Mouse (Mus musculus) left cerebral cortex, adult 9 months (tissue): ENCODE data around the gene Pate2.

ENCODE experiments used
- DNase-seq, 2 experiments: peaks; one replicate each; pipeline ENCODE4 v3.0.0; 2022; ENCODE audit warnings: low spot score in 2 of 2

Pate2 gene

GRCm38 (mm10) chr9:35569571-35570534 is at the start of gene Pate2, which contains the start of gene Hyls1:
Gene Pate2, plus strand, starts transcription at chr9:35570284.
Gene Hyls1, minus strand, starts transcription at chr9:35570398.
- peak; percentile 83 to 95 for DNase-seq

GRCm38 (mm10) chr9:35520631-35521348 is 49.3 kb upstream of the Pate2 start:
- DNase-seq, result no peak

- no peak for DNase-seq
These were observed 47.8 kb upstream of the Pate2 start for GRCm38 (mm10) chr9:35522241-35522640.

- DNase-seq, result no peak
These were observed 47.1 kb upstream of the Pate2 start for GRCm38 (mm10) chr9:35522821-35523515.

GRCm38 (mm10) chr9:35523541-35523940 is 46.5 kb upstream of the Pate2 start:
- DNase-seq, result peak; percentile 42 to 67

- peak; percentile 48 to 85 for DNase-seq
These were observed 46.1 kb upstream of the Pate2 start for GRCm38 (mm10) chr9:35523941-35524411.

GRCm38 (mm10) chr9:35529141-35529540 is 40.9 kb upstream of the Pate2 start:
- DNase-seq, result no peak

GRCm38 (mm10) chr9:35529796-35530195 is 40.3 kb upstream of the Pate2 start:
- DNase-seq, result no peak

GRCm38 (mm10) chr9:35533266-35533665 is 36.8 kb upstream of the Pate2 start:
- no peak for DNase-seq

- peak in 1 of 2 experiments; percentile 47 for DNase-seq
These were observed 35.0 kb upstream of the Pate2 start for GRCm38 (mm10) chr9:35535110-35535509.

GRCm38 (mm10) chr9:35535876-35536275 is 34.2 kb upstream of the Pate2 start:
- no peak for DNase-seq

- no peak for DNase-seq
These were observed 30.9 kb upstream of the Pate2 start for GRCm38 (mm10) chr9:35539001-35539750.

GRCm38 (mm10) chr9:35541024-35541423 is 29.1 kb upstream of the Pate2 start:
- DNase-seq, result no peak

GRCm38 (mm10) chr9:35541488-35541887 is 28.6 kb upstream of the Pate2 start:
- DNase-seq, result peak in 1 of 2 experiments; percentile 83

- DNase-seq, result no peak
These were observed 28.1 kb upstream of the Pate2 start for GRCm38 (mm10) chr9:35541941-35542340.

GRCm38 (mm10) chr9:35543099-35543860 is 26.8 kb upstream of the Pate2 start:
- DNase-seq, result no peak

- no peak for DNase-seq
These were observed 25.4 kb upstream of the Pate2 start for GRCm38 (mm10) chr9:35544666-35545065.

GRCm38 (mm10) chr9:35545704-35546103 is 24.4 kb upstream of the Pate2 start:
- DNase-seq, result no peak

- DNase-seq, result no peak
These were observed 23.3 kb upstream of the Pate2 start for GRCm38 (mm10) chr9:35546745-35547144.

- no peak for DNase-seq
These were observed 21.6 kb upstream of the Pate2 start for GRCm38 (mm10) chr9:35548455-35548854.
